Mouse (Mus musculus): Measurements from ENCODE around the gene Xpo5. TPM values are rescaled to one million over a fixed set of nuclear protein-coding genes. Genes with fewer than 3 reads are reported as not detected.

The Xpo5 gene
- total RNA-seq, 2 experiments from 2014 or later, result 9.3 to 9.9 TPM

DNA sequence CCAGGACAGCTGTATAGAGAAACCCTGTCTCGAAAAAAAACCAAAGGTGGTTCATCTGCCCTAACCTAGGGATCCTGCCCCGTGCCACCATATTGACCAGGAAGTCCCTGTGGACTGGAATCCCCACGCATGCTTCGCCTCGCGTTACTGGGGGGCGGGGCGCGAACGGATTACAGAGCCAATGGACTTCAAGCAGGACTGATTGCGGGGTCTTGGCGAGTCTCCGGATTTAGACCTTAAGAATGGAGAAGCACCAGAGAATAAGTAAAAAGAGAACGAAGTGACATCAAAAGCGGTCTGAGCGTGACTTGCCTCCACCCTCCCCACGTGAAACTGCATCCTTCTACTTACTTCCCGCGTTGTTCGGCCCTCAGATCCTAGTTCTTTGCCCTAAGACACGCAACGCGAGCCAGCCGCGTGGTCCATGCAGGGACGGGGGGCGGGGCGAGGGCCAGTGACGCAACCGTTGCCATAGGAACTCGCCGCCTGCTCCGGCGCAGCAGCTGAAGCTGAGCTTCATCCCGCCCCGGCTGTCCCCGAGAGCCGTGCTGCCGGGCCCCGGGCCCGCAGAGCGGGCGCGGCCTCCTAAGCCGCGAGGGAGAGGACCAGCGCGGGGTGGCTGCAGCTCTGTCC is 51.0 kb downstream of the Xpo5 start, which contains the start of gene Lrrc73:
TSS of gene Lrrc73 (plus strand) at position 80 of the 633 bp plus-strand sequence.
- DNase-seq, result peak; percentile 88

DNA sequence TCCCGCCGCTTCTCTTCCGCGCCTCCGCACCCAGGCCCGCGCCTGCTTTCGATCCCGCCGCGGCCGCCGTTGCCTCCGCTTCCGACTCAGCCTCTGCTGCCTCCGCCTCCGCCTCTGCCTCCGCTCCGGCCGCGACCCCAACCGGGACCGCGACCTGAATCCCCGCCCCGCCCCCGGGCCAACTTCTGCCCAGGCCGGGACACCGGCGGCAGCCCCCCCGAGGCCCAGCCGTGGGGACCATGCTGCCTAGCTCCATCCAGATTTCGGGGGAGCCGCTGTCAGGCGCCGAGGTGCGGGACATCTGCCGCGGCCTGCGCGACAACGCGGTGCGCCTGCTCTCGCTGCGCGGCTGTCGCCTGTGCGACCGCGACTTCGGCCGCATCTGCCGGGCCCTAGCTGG is 51.5 kb downstream of the Xpo5 start:
- DNase-seq, result no peak
- intact Hi-C loops (cut with DNase I), result no loop called here

More for the DNA sequence above, 51.0 kb downstream of the Xpo5 start, which contains the start of gene Lrrc73:
- intact Hi-C loops (cut with DNase I), result no loop called here

DNA sequence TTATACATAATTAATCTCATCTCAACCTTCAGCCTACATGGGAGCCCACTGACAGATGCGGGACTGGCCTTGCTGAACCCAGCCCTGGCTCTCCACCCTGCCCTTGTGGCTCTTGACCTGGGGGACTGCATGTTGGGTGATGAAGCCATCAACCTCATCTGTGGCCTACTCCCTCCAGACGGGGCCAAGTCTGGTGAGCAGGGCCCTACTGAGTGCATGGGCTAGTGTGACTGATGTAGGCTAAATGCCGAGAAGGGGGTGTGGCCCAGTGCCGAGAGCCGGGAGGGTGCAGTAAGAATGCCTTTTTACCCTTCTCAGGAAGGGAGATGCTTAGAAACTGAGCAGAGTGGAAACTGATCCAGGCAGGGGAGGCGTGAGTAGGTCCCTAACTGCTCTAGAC is 52.6 kb downstream of the Xpo5 start:
- intact Hi-C loops (cut with DNase I), result no loop called here

DNA sequence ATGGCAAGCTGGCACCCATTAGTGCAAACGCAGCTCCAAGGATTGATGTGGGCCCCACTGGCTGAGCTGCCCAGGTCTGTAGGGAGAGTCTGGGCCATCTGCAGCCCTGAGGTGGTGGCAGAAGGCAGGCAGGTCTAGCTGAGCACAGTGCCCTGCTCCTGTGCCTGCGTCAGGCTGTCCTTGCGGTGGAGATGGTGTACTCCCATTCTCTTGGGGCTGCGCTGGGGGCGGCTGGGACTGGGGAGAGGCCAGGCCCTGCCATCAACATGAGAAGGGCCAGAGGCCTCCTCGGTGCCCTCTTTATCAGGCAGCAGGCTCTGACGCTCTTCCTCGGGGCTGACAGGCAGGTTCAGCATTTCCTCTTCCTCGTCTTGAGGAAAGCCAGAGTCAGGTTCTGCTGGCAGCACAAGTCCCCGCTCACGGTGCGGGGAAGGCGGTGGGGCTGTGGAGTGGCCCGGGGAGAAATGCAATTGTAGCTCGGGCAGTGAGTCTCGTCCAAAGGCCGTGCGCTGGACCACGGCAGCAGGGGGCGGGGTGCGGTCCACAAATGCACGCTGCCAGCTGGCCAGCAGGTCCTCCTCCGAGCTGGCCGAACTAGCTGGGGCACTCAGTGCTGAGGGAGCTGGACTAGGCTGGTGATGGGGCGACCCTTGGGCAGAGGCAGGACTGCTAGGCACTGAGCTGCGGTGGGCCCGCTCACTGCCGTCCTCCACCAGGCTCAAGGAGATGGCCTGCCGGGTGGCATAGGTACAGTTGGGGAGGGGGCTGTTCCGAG is 55.9 kb downstream of the Xpo5 start:
- intact Hi-C loops (cut with DNase I), result no loop called here
- no peak for DNase-seq

More for the DNA sequence above, 52.6 kb downstream of the Xpo5 start:
- no peak for DNase-seq

- DNase-seq, result no peak
- intact Hi-C loops (cut with DNase I), result no loop called here
Measured at GRCm38 (mm10) chr17:46259675-46260074, 57.1 kb downstream of the Xpo5 start.

- no peak for DNase-seq
- intact Hi-C loops (cut with DNase I), result no loop called here
Measured at GRCm38 (mm10) chr17:46262201-46262694, 59.7 kb downstream of the Xpo5 start.

GRCm38 (mm10) chr17:46265502-46265901 is 62.9 kb downstream of the Xpo5 start:
- DNase-seq, result no peak
- intact Hi-C loops (cut with DNase I), result loop anchor here (5.0 kb wide), 1 partner anchor 117 kb away; the partner anchor contains the start of gene Zfp318

DNA sequence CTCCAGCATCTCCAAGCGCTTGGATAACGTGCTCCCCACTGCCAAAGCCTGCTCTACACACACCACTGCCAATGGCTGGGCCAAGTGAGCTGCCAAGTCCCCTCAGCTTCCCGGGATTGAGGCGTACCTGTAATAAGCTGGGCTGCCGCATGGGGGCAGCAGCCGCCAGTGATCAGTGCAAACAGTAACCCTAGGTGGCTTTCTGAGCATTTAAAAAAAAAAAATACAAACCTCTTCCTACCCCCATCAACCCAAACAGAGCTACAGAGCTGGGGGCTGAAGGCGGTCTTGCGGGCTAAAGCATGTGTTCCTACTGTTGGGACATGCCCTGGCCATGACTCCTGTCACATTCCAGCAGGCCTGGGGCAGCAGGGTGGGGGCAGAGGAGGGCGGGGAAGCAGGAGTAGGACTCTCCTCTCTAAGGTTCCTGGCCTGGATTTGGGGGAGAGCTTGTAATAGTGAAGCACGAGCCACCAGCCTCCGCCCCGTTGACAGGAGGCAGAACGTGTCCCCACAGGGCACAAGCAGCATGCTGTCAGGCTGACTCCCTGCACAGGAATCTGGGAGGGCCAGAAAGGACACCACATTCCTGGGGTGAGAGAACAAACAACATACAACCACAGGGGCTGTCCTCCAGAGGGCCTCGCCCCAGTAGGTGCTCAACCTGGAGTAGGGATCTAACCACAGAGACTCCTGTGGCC is 63.5 kb downstream of the Xpo5 start:
- intact Hi-C loops (cut with DNase I), result loop anchor here (1.0 to 5.0 kb wide), 3 partner anchors 17 to 116 kb away; partner anchors contain the start of genes Tjap1 and Zfp318
- DNase-seq, result peak; percentile 77 to 80

DNA sequence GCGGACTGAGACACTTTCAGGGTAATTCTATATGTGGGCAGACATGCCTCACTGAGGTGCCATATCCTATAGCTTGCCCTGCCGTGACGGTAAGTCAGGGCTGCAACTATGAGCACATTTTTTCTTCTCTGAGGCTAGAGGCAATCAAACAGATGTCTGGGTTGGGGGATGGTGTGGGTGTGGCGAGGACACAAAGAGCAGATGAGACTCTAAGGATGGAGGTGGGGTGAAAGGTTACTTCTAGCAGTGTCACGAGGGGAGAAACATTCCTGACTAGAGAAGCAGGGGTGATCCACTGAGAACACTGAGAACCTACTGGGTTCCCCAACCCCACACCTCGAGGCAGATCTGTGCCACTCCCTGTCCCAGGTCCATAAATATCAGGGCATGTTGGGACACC is 64.4 kb downstream of the Xpo5 start:
- no peak for DNase-seq
- intact Hi-C loops (cut with DNase I), result loop anchor here (1.0 to 5.0 kb wide), 3 partner anchors 16 to 115 kb away; partner anchors contain the start of genes Tjap1 and Zfp318

- DNase-seq, result no peak
- intact Hi-C loops (cut with DNase I), result loop anchor here (2.0 to 5.0 kb wide), 2 partner anchors 15 to 115 kb away; partner anchors contain the start of genes Tjap1 and Zfp318
Measured at GRCm38 (mm10) chr17:46267511-46267910, 64.9 kb downstream of the Xpo5 start.

GRCm38 (mm10) chr17:46268026-46268720 is 65.6 kb downstream of the Xpo5 start:
- intact Hi-C loops (cut with DNase I), result loop anchor here (5.0 kb wide), 1 partner anchor 114 kb away; the partner anchor contains the start of gene Zfp318
- DNase-seq, result no peak

DNA sequence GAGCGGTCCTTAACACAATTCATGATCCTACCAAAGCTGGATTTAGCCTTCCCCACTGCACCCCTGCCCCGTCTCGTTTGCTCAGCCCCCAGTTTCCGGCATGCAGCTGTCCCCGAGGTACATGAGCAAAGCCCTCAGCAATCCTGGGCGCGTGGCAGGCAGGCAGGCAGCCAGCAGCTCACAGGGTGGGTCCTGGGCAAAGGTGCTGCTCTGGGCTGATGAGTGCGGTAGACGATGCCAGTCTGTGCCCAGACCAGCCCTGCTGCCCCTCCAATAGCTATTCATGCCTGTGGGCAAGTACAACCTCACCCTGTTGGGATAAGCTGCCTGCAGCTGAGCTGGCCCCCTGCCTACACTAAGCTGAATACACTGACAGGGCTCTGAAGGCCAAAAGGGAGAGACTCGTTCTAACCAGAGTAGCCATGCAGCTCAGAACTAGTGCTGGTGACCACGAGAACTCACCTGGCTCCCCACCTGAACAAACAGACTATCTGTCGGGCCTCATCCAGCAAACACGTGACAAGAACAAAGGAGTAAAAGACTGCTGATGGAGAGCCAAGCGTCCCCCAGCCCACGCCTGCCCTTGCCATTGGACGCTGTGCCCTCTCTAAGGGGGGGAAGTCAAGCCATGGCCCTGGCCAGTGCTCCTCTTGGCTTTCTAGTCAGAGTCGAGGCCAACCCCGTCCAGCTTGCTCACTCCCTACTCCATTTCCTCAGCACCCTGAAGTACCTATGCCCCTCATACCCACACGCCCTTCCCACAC is 67.4 kb downstream of the Xpo5 start:
- peak in 1 of 2 experiments; percentile 52 for DNase-seq
- intact Hi-C loops (cut with DNase I), result loop anchor here (5.0 kb wide), 1 partner anchor 112 kb away; the partner anchor contains the start of gene Zfp318

DNA sequence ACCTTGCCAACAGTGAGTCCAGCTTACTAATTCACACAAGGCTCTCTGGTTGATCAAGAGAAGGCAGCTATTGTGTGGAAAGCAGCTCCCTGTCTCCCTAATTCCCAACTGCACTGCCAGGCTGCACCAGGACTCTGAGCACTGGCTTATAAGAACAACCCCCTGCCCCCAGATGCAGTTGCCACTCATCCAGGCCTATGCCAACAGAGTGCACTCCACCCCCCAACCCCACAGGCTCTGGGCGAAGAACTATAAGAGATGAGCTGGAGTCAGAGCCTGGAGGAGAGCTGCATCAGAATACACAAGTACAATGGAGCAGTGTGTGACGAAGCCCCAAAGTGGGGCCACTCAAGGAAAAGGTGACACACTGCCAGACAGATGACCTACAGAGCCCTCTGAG is 69.5 kb downstream of the Xpo5 start:
- DNase-seq, result peak in 1 of 2 experiments; percentile 13
- intact Hi-C loops (cut with DNase I), result no loop called here

GRCm38 (mm10) chr17:46272675-46273074 is 70.1 kb downstream of the Xpo5 start:
- intact Hi-C loops (cut with DNase I), result no loop called here
- DNase-seq, result peak in 1 of 2 experiments; percentile 16

DNA sequence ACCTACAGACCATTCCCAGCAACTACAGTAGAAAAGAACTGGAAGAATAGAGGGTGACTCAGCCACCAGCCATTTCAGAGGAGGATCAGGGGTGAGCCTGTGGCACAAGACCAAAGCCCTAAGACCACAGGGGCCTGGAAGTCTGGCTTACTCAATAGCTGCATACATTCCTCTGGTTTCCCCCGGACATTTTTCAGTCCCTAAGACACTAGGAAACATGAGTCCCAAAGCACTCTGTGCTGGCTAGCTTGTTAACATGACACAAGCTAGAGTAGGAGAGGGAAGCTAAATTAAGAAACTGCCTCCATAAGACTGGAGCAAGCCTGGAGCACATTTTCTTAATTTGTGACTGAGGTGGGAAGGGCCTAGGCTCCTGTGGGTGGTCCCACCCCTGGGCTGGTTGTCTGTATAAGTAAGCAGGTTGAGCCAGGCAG is 71.2 kb downstream of the Xpo5 start:
- peak in 1 of 2 experiments; percentile 13 for DNase-seq
- intact Hi-C loops (cut with DNase I), result no loop called here

- peak in 1 of 2 experiments; percentile 13 for DNase-seq
- intact Hi-C loops (cut with DNase I), result no loop called here
Measured at GRCm38 (mm10) chr17:46274465-46274864, 71.9 kb downstream of the Xpo5 start.

DNA sequence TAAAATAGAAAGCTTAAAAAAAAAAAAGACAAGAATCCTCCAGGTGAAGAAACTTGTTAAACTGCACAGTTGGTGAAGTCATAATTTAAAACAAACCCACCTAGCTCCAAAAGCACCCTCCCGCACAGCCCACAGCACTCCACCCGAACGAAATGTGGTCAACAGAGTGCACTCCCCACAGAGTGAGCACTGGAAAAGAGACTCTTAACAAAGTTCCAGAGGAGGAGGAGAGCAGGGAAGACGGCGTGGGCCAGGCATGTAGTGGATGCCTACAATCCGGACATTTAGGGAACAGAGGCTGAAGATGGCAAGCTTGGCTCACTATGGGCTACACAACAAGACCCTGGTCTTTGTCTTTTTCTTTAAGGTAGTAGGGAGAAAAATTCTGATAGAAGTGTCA is 72.5 kb downstream of the Xpo5 start:
- intact Hi-C loops (cut with DNase I), result no loop called here
- DNase-seq, result peak in 1 of 2 experiments; percentile 9

DNA sequence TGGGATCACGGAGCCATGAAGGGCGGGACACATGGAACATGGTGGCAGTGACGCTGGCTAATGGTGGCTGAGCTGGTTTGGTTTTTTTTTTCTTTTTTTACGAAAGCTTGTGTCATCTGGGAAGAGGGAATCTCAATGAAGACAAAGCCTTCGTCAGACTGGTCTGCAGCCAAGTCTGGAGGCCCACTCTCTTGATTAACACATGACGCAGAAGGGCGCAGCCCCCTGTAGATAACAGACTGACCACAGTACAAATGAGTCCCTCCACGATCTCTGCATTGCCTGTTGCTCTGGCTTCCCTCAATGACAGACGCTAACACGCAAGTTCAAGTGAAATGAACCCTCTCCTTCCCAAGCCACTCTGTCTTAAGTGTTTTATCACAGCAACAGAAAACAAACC is 72.9 kb downstream of the Xpo5 start:
- intact Hi-C loops (cut with DNase I), result no loop called here
- DNase-seq, result no peak

- intact Hi-C loops (cut with DNase I), result no loop called here
- no peak for DNase-seq
Measured at GRCm38 (mm10) chr17:46277586-46277985, 75.0 kb downstream of the Xpo5 start.
